Mouse (Mus musculus) regulatory T cell (primary cell): Measurements from ENCODE around the gene Mepe.

ENCODE experiments used
- in situ Hi-C: fragments of 300-600 bp; cut with MboI, MseI; formaldehyde crosslinking; loops from one replicate; pipeline ENCODE4 v1.15.1; 2025; ENCODE audit warnings: high pct_unique_total_duplicates

Mepe gene

GRCm38 (mm10) chr5:104351041-104351440 is 25.9 kb downstream of the Mepe start:
- in situ Hi-C loops, result no loop called here

GRCm38 (mm10) chr5:104351874-104352273 is 26.7 kb downstream of the Mepe start:
- in situ Hi-C loops, result no loop called here

GRCm38 (mm10) chr5:104357575-104357974 is 32.4 kb downstream of the Mepe start:
- in situ Hi-C loops, result no loop called here

GRCm38 (mm10) chr5:104358592-104358991 is 33.5 kb downstream of the Mepe start:
- in situ Hi-C loops, result no loop called here

GRCm38 (mm10) chr5:104359257-104359656 is 34.1 kb downstream of the Mepe start:
- in situ Hi-C loops, result no loop called here

- in situ Hi-C loops, result no loop called here
Measured at GRCm38 (mm10) chr5:104370580-104370979, 45.5 kb downstream of the Mepe start.

- in situ Hi-C loops, result no loop called here
Measured at GRCm38 (mm10) chr5:104371284-104371683, 46.2 kb downstream of the Mepe start.

- in situ Hi-C loops, result no loop called here
Measured at GRCm38 (mm10) chr5:104373648-104374307, 48.6 kb downstream of the Mepe start.

- in situ Hi-C loops, result no loop called here
Measured at GRCm38 (mm10) chr5:104374308-104374660, 49.2 kb downstream of the Mepe start.

- in situ Hi-C loops, result no loop called here
Measured at GRCm38 (mm10) chr5:104375132-104375531, 50.0 kb downstream of the Mepe start.

- in situ Hi-C loops, result no loop called here
Measured at GRCm38 (mm10) chr5:104376890-104377289, 51.8 kb downstream of the Mepe start.

GRCm38 (mm10) chr5:104380574-104380973 is 55.4 kb downstream of the Mepe start:
- in situ Hi-C loops, result no loop called here

- in situ Hi-C loops, result no loop called here
Measured at GRCm38 (mm10) chr5:104381671-104382070, 56.5 kb downstream of the Mepe start.

- in situ Hi-C loops, result no loop called here
Measured at GRCm38 (mm10) chr5:104384540-104384939, 59.4 kb downstream of the Mepe start.

GRCm38 (mm10) chr5:104385521-104385920 is 60.4 kb downstream of the Mepe start:
- in situ Hi-C loops, result no loop called here

GRCm38 (mm10) chr5:104386908-104387307 is 61.8 kb downstream of the Mepe start:
- in situ Hi-C loops, result no loop called here
